Mouse (Mus musculus): Measurements from ENCODE around the gene Krt72. TPM values are rescaled to one million over a fixed set of nuclear protein-coding genes. Genes with fewer than 3 reads are reported as not detected.
A peak's percentile ranks its signal among the peaks of the same experiment; 100 is the strongest.

Krt72 gene
- not detected in 2 replicates for polyA plus RNA-seq (2015; fragmentation: Nextera tagmentation; extraction: Ambion mirVana)

DNA sequence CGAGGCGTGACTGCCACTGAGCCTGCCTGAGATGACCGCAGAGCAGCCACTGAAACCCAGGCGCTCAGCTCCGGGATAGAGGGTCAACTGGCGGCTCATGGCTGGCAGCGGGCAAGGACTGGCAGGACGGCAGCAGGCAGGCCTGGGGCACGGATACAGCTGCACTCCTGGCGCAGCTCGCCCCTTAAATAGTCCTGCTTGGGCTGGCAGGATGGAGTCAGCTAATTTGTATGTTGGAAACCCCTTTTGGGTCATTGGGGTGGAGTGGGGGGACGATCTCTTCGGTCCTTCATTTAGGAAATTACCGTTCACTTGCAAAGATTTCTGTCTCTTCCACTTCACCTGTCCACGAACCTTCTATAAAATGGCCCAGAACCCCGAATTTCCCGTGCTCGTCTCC, at the start of gene Krt72:
Gene Krt72 (minus strand): TSS at position 101 of the 400 bp plus-strand sequence.
- no peaks in the 10 kb centered on the region for H3K9me3 ChIP-seq (ENCODE audit: low read length)
- ATAC-seq (no peak), DNase-seq (ENCODE audit: low spot score) (no peak)
- no peak within 1 kb of the TSS for H3K9ac ChIP-seq (replicated peaks; ENCODE audit: low read depth)
- no peak for TF ChIP-seq CTCF (IDR thresholded peaks at IDR 0.05)
- no peak for TF ChIP-seq EP300 (IDR thresholded peaks at IDR 0.05)
- WGBS: 89% methylated on average over 18 of the region's 18 CpGs
- H3K4me3 ChIP-seq (ENCODE audit: low read depth, low read length): no peak within 1 kb of the TSS
- H3K36me3 ChIP-seq (ENCODE audit: insufficient read depth, low read length): no peaks in the 10 kb centered on the region
- H3K4me1 ChIP-seq (ENCODE audit: insufficient read depth, low read depth, low read length): no peaks in the 10 kb centered on the region
- no peak within 1 kb of the TSS for H3K4me2 ChIP-seq (replicated peaks; ENCODE audit: low read depth, low read length)
- H3K27me3 ChIP-seq (replicated peaks; ENCODE audit: insufficient read depth, low read length): no peaks in the 10 kb centered on the region
- H3K27ac ChIP-seq (ENCODE audit: low read length): no peak within 1 kb of the TSS

DNA sequence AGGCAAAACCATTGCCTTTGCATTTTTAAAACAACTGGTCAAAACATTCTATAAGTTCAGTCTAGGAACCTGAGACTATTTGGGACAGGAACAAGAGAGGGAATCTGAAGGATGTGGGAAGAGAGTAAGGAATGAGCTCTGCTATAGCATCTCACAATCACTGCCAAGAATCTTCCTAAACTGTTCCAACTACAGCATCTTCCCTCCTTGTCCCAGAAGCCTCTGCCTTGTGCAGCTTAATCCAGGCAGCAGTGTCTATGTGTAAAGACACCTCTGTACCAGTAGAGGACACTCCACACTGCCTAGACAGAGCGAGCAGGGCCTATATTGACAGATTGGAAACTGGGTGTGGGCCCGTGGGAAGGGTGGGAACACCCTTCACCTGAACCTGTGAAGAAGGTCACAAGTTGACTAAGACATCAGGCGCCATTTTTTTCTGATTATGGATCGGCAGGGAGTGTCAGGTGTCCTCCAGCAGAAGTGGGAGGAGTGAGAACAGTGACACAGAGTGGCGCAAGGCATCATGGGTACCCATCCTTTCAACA, 48.6 kb upstream of the Krt72 start:
- no peak overlapping the region for H3K4me3 ChIP-seq (ENCODE audit: low read depth, low read length)
- H3K4me2 ChIP-seq (replicated peaks; ENCODE audit: low read depth, low read length): no peak overlapping the region
- DNase-seq (ENCODE audit: low spot score) (no peak), ATAC-seq (no peak)
- H3K36me3 ChIP-seq (ENCODE audit: insufficient read depth, low read length): no peaks in the 10 kb centered on the region
- H3K27me3 ChIP-seq (replicated peaks; ENCODE audit: insufficient read depth, low read length): no peaks in the 10 kb centered on the region
- no peak overlapping the region for H3K9ac ChIP-seq (replicated peaks; ENCODE audit: low read depth)
- H3K9me3 ChIP-seq (ENCODE audit: low read length): no peaks in the 10 kb centered on the region
- H3K27ac ChIP-seq (ENCODE audit: low read length): no peak overlapping the region
- no peaks in the 10 kb centered on the region for H3K4me1 ChIP-seq (ENCODE audit: insufficient read depth, low read depth, low read length)
- WGBS: 58% methylated on average over 5 of the region's 5 CpGs
- peak; percentile 26; the same call in 1 of the 2 replicates for TF ChIP-seq CTCF (IDR thresholded peaks at IDR 0.05)
- TF ChIP-seq EP300 (IDR thresholded peaks at IDR 0.05): no peak

DNA sequence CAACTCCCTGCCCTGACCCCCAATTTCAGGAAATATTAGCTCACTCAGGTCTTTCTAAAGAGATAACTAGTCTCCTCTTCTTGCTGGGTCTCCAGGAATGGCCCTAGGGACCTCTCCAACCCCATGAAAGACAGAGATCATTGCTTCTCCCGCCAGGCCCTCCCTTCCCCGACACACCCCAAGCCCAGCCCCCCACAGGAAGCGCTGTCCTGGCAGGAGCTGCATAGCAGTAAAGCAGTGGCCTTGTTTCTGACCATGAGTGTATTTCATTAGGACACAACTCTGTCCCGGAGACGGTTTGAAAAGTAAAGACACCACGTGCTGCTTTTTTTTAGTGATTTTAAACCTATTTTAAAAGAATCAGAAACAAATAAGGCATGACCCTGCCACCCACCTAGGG, 46.9 kb upstream of the Krt72 start:
- DNase-seq (ENCODE audit: low spot score): no peak

DNA sequence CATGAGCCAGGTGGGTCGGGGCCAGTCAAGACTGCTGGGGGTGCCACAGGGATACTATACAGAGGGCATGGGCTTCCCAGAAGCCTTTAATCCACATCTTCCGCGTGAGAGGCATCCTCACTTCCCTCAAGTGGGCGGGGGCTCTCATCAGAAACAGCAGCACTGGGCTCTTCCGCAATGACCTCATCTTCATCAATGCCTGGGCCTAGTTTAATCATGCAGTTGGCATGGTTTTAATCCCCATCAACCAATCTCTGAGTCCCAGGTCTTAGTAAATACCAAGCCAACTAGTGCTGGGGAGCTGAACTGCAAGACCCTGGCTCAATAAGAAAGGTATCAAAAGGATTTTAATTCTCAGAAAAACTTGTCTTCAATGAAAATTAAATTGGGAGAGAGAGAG, 43.2 kb upstream of the Krt72 start:
- H3K4me2 ChIP-seq (replicated peaks; ENCODE audit: low read depth, low read length): no peak overlapping the region
- H3K4me3 ChIP-seq (ENCODE audit: low read depth, low read length): no peak overlapping the region
- ATAC-seq (no peak), DNase-seq (ENCODE audit: low spot score) (no peak)
- H3K36me3 ChIP-seq (ENCODE audit: insufficient read depth, low read length): no peaks in the 10 kb centered on the region
- no peak overlapping the region for H3K9ac ChIP-seq (replicated peaks; ENCODE audit: low read depth)
- H3K27ac ChIP-seq (ENCODE audit: low read length): no peak overlapping the region
- TF ChIP-seq CTCF (IDR thresholded peaks at IDR 0.05): no peak
- TF ChIP-seq EP300 (IDR thresholded peaks at IDR 0.05): no peak
- no peaks in the 10 kb centered on the region for H3K4me1 ChIP-seq (ENCODE audit: insufficient read depth, low read depth, low read length)
- no peaks in the 10 kb centered on the region for H3K27me3 ChIP-seq (replicated peaks; ENCODE audit: insufficient read depth, low read length)
- H3K9me3 ChIP-seq (ENCODE audit: low read length): no peaks in the 10 kb centered on the region
- WGBS: 70% methylated on average over 5 of the region's 5 CpGs

More for the DNA sequence above, 46.9 kb upstream of the Krt72 start:
- Histone ChIP-seq H3K36me3 (ENCODE audit: insufficient read depth, low read length) (no peaks in the 10 kb centered on the region), H3K4me2 (replicated peaks; ENCODE audit: low read depth, low read length) (no peak overlapping the region), H3K9me3 (ENCODE audit: low read length) (no peaks in the 10 kb centered on the region), H3K27me3 (replicated peaks; ENCODE audit: insufficient read depth, low read length) (no peaks in the 10 kb centered on the region), H3K27ac (ENCODE audit: low read length) (no peak overlapping the region), H3K9ac (replicated peaks; ENCODE audit: low read depth) (no peak overlapping the region), H3K4me3 (ENCODE audit: low read depth, low read length) (no peak overlapping the region), H3K4me1 (ENCODE audit: insufficient read depth, low read depth, low read length) (no peaks in the 10 kb centered on the region)
- WGBS: 25% methylated on average over 6 of the region's 6 CpGs
- TF ChIP-seq EP300 (IDR thresholded peaks at IDR 0.05) (no peak), CTCF (IDR thresholded peaks at IDR 0.05) (no peak)
- no peak for ATAC-seq

DNA sequence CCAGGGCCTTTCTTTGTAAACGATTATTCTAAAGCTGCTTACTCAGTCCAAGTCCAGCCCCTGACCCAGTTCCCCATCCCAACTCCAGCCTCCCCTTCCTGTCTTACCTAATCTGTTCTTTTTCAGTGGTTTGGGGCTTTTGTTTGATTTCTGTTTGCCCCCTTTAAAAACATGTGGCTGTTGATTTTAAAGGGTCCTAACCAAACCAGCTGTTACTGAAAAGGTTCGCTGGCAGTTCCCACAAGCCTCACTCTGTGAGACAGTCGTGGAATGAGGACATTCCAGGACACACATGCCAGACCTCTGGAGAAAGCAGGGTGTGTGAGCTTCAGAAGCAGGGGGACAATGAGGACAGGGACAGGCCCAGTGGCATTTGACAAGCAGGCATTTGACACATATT, 35.5 kb upstream of the Krt72 start:
- no peak overlapping the region for H3K4me2 ChIP-seq (replicated peaks; ENCODE audit: low read depth, low read length)
- 19% methylated on average over 3 of the region's 3 CpGs for WGBS
- no peak for TF ChIP-seq CTCF (IDR thresholded peaks at IDR 0.05)
- no peak for TF ChIP-seq EP300 (IDR thresholded peaks at IDR 0.05)

DNA sequence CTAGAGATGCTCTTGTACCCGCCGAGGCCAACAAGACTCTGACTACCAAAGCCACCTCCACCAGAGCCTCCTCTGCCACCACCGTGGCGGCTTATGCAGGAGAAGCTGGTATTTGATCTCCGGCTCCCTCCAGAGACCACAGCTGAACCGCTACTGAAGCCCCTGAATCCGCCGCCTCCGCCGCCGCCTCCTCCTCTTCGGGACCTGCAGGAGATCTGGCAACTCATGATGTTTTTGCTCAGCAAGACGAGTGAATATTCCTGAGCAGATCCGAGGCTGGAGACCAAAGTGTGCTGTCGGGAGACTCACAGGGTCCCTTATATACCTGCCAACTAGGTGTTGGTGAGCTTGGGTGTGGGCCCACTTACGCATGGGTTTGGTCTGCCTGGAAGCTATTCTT, 31.6 kb upstream of the Krt72 start, which contains the start of gene Krt2:
Gene Krt2 (minus strand): TSS at position 295 of the 400 bp plus-strand sequence.
- no peaks in the 10 kb centered on the region for H3K36me3 ChIP-seq (ENCODE audit: insufficient read depth, low read length)
- no peak within 1 kb of the TSS for H3K9ac ChIP-seq (replicated peaks; ENCODE audit: low read depth)
- H3K27me3 ChIP-seq (replicated peaks; ENCODE audit: insufficient read depth, low read length): no peaks in the 10 kb centered on the region
- H3K4me1 ChIP-seq (ENCODE audit: insufficient read depth, low read depth, low read length): no peaks in the 10 kb centered on the region
- no peak within 1 kb of the TSS for H3K4me2 ChIP-seq (replicated peaks; ENCODE audit: low read depth, low read length)
- WGBS: 72% methylated on average over 16 of the region's 16 CpGs
- ATAC-seq: no peak
- H3K9me3 ChIP-seq (ENCODE audit: low read length): no peaks in the 10 kb centered on the region
- TF ChIP-seq EP300 (IDR thresholded peaks at IDR 0.05): no peak
- no peak for TF ChIP-seq CTCF (IDR thresholded peaks at IDR 0.05)
- H3K4me3 ChIP-seq (ENCODE audit: low read depth, low read length): no peak within 1 kb of the TSS
- no peak for DNase-seq (ENCODE audit: low spot score)
- H3K27ac ChIP-seq (ENCODE audit: low read length): no peak within 1 kb of the TSS

More for the DNA sequence above, 35.5 kb upstream of the Krt72 start:
- Histone ChIP-seq H3K27ac (ENCODE audit: low read length) (no peak overlapping the region), H3K4me3 (ENCODE audit: low read depth, low read length) (no peak overlapping the region), H3K9ac (replicated peaks; ENCODE audit: low read depth) (no peak overlapping the region), H3K36me3 (ENCODE audit: insufficient read depth, low read length) (no peaks in the 10 kb centered on the region), H3K27me3 (replicated peaks; ENCODE audit: insufficient read depth, low read length) (no peaks in the 10 kb centered on the region), H3K9me3 (ENCODE audit: low read length) (no peaks in the 10 kb centered on the region), H3K4me1 (ENCODE audit: insufficient read depth, low read depth, low read length) (no peaks in the 10 kb centered on the region)
- DNase-seq (ENCODE audit: low spot score) (no peak), ATAC-seq (no peak)

Measured in lung, postnatal 0 days (tissue).